Mouse (Mus musculus) stomach, embryonic 14.5 days (tissue): ENCODE data around the gene Anxa1. TPM values are rescaled to one million over a fixed set of nuclear protein-coding genes. Genes with fewer than 3 reads are reported as not detected.
A peak's percentile ranks its signal among the peaks of the same experiment; 100 is the strongest.

Experiments
- ATAC-seq: fragments of 200-750 bp; cut with Nextera tagmentation; 2 replicates; pipeline ENCODE4 v1.8.0; 2017; ENCODE audit warnings: low read depth, moderate TSS enrichment; ENCODE audit not compliant: insufficient number of reproducible peaks, insufficient read depth, low FRiP score
- H3K27ac ChIP-seq: fragments of 300-500 bp; sonication (generic); 2 replicates; pipeline ENCODE4 v1.5.1; 2014; ENCODE audit warnings: mild to moderate bottlenecking, low read length, moderate library complexity, mixed read lengths
- H3K27me3 ChIP-seq: fragments of 300-500 bp; sonication (generic); 2 replicates; pipeline ENCODE4 v1.6.1; 2014; ENCODE audit warnings: low read length, control low read depth, mixed read lengths; ENCODE audit not compliant: control insufficient read depth, insufficient read depth
- H3K36me3 ChIP-seq: fragments of 300-500 bp; sonication (generic); 2 replicates; pipeline ENCODE4 v1.6.1; 2014; ENCODE audit warnings: mild to moderate bottlenecking, control low read depth, low read length, moderate library complexity, mixed read lengths; ENCODE audit not compliant: control insufficient read depth, insufficient read depth
- H3K4me1 ChIP-seq: fragments of 300-500 bp; sonication (generic); 2 replicates; pipeline ENCODE4 v1.6.1; 2014; ENCODE audit warnings: low read length, control low read depth, mixed read lengths; ENCODE audit not compliant: control insufficient read depth, insufficient read depth
- H3K4me2 ChIP-seq: fragments of 300-500 bp; sonication (generic); replicated peaks from 2 replicates; pipeline ENCODE4 v1.6.1; 2014; ENCODE audit warnings: low read depth, low read length, control low read depth
- H3K4me3 ChIP-seq: fragments of 300-500 bp; sonication (generic); 2 replicates; pipeline ENCODE4 v1.5.1; 2014; ENCODE audit warnings: low read depth, low read length, control low read depth
- H3K9ac ChIP-seq: fragments of 300-500 bp; sonication (generic); replicated peaks from 2 replicates; pipeline ENCODE4 v1.6.1; 2014; ENCODE audit warnings: low read depth, mild to moderate bottlenecking, control low read depth, low read length, moderate library complexity, mixed read lengths
- H3K9me3 ChIP-seq: fragments of 300-500 bp; sonication (generic); 2 replicates; pipeline ENCODE4 v1.6.1; 2016; ENCODE audit warnings: low read depth, low read length, control low read depth; ENCODE audit not compliant: control insufficient read depth
- WGBS: fragments of 180-500 bp; shearing (Covaris S2); extraction: QIAGEN DNeasy Blood & Tissue Kit; methylation state at CpG from one replicate; pipeline ENCODE4 v1.1.7; 2014; 5-methylcytosine and 5-hydroxymethylcytosine counted together
- polyA plus RNA-seq: library from polyadenylated mRNA; unstranded; fragments of >200 nt; fragmentation: Nextera tagmentation; extraction: Ambion mirVana; gene quantifications from 2 replicates; pipeline ENCODE4 v1.2.1, GENCODE M21; 2014

Gene Anxa1
- polyA plus RNA-seq, 1 experiment from 2014 or later = 417 TPM

DNA sequence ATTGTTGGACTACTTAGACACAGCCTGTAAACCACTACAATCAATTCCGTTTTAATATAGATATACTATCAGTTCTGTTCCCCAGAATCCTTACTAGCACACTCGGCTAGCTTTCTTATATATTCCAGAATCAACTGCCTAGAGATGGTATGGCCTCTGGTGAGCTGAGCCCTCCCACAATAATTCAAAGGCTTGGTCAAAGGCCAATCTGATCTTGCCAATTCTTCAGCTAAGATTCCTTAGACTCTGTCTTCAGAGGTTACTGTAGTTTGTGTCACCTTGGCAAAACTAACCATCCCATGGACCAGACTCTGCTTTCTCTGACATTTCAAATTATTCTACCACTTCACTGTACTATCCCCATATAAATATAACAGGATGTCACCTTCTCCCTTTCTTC, 25.4 kb downstream of the Anxa1 start:
- no peak for ATAC-seq
- no peaks in the 10 kb centered on the region for H3K36me3 ChIP-seq
- no peak overlapping the region for H3K27ac ChIP-seq
- H3K4me1 ChIP-seq = no peaks in the 10 kb centered on the region
- no peak overlapping the region for H3K4me3 ChIP-seq
- H3K27me3 ChIP-seq = no peaks in the 10 kb centered on the region
- no peak overlapping the region for H3K9ac ChIP-seq
- WGBS = 86% methylated on average over 2 of the region's 2 CpGs
- no peak overlapping the region for H3K4me2 ChIP-seq
- no peaks in the 10 kb centered on the region for H3K9me3 ChIP-seq

DNA sequence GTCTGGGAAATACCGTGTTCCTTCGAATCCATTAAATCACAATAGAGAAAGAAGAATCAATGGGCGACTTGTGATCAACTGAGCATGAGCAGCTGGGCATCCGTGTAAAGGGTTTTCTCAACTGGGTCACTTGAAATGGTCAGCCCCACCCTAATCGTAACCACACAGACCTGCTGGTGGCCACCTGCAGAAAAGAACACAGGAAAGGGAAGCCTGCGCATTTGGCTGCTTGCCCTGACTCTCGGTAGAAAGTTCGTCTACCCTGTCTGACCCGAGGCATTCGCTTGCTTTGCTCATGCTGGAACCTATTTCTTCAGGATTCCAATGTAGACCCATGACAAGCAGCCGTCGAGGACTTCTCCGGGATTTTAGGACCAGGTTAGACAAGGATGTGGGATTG, 25.8 kb downstream of the Anxa1 start:
- H3K9ac ChIP-seq = no peak overlapping the region
- H3K4me1 ChIP-seq = no peaks in the 10 kb centered on the region
- no peak for ATAC-seq
- 90% methylated on average over 13 of the region's 13 CpGs for WGBS
- no peak overlapping the region for H3K4me2 ChIP-seq
- no peaks in the 10 kb centered on the region for H3K27me3 ChIP-seq
- no peak overlapping the region for H3K27ac ChIP-seq
- H3K4me3 ChIP-seq = no peak overlapping the region
- H3K36me3 ChIP-seq = no peaks in the 10 kb centered on the region
- H3K9me3 ChIP-seq = no peaks in the 10 kb centered on the region

DNA sequence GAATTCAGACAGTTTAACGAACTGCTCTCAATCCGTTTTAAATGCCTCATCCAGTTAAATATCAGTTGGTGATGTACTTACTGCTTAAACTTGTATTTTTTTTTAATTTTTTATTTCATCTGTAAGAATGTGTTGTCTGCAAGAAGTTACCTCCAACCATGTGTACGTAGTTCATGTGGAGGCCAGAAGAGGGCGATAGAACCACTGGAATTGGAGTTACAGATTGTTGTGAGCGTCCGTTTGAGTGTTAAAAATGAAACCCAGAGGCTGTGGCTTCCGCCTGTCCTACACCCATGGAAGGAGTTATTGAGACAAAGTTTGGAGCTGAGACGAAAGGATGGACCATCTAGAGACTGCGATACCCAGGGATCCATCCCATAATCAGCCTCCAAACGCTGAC, 27.5 kb downstream of the Anxa1 start:
- no peaks in the 10 kb centered on the region for H3K27me3 ChIP-seq
- no peak for ATAC-seq
- H3K4me2 ChIP-seq = no peak overlapping the region
- no peaks in the 10 kb centered on the region for H3K9me3 ChIP-seq
- no peak overlapping the region for H3K9ac ChIP-seq
- H3K4me1 ChIP-seq = no peaks in the 10 kb centered on the region
- H3K4me3 ChIP-seq = no peak overlapping the region
- WGBS = 69% methylated on average over 10 of the region's 10 CpGs
- no peak overlapping the region for H3K27ac ChIP-seq
- H3K36me3 ChIP-seq = no peaks in the 10 kb centered on the region

DNA sequence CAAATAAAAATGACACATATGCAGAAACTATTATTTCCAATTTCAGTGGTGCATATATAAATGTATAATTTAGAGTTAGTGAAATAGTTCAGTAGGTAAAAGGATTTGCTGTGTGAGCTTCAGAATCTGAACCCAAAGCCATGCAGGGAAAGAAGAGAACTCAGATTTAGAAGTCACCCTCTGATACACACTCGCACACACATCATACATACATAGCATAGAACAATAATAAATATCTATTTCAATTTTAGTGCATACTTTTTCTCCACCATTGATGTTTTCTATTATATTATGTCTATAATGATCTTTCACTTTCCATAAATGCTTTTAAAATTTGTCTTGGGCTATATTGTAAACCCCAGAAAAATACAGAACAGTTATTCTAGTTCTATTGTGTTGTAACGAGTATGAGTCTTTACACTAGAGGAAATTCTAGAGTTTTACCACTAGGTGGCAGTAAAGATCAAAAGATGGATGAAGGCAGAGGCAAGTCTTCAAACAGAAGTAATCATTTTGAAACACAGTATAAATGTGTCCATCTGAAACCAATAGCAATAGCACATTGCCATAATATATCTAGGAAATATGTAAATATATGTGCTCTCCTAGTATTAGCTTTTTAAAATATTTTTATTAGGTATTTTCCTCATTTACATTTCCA, 28.7 kb downstream of the Anxa1 start:
- no peaks in the 10 kb centered on the region for H3K9me3 ChIP-seq
- 45% methylated on average over 2 of the region's 2 CpGs for WGBS
- H3K4me2 ChIP-seq = no peak overlapping the region
- no peak overlapping the region for H3K4me3 ChIP-seq
- no peaks in the 10 kb centered on the region for H3K36me3 ChIP-seq
- H3K9ac ChIP-seq = no peak overlapping the region
- no peak overlapping the region for H3K27ac ChIP-seq
- H3K27me3 ChIP-seq = no peaks in the 10 kb centered on the region
- ATAC-seq = peak; percentile 65; the same call in 1 of the 2 replicates
- no peaks in the 10 kb centered on the region for H3K4me1 ChIP-seq

GRCm38 (mm10) chr19:20358679-20359078, 32.1 kb downstream of the Anxa1 start:
- no peak overlapping the region for H3K9ac ChIP-seq
- H3K4me1 ChIP-seq = no peaks in the 10 kb centered on the region
- H3K27ac ChIP-seq = no peak overlapping the region
- H3K9me3 ChIP-seq = no peaks in the 10 kb centered on the region
- H3K4me2 ChIP-seq = no peak overlapping the region
- no peaks in the 10 kb centered on the region for H3K27me3 ChIP-seq
- H3K4me3 ChIP-seq = no peak overlapping the region
- 69% methylated on average over 5 of the region's 5 CpGs for WGBS
- no peaks in the 10 kb centered on the region for H3K36me3 ChIP-seq
- no peak for ATAC-seq

DNA sequence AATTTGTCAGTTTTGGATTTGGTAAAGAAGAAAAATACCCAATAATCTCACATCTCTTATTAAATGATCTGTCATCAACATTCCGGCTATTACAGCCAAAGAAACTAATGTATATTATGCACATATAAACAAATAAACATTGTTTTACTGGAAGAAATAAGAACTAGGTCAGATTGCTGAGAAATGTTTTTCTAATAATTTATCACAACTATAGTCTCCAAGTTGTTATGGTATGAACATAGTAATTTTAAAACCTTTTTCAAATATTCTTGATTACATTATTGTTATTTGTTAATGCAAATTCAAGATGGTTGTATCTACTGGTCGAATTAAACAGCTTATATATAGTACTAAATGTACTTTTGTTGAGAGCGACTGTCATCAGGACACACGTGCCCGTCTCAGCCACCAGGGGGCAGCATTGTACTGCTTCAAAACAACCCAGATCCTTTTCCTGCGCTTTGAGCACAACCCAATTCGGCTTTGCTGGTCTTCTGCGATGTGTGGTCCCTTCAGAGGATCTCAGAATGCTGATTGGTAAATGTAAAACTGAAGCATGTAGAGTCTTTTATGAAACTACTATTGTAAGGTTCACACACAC, 45.3 kb downstream of the Anxa1 start:
- ATAC-seq = no peak
- WGBS = 13% methylated on average over 8 of the region's 8 CpGs
- H3K27me3 ChIP-seq = no peaks in the 10 kb centered on the region

GRCm38 (mm10) chr19:20344511-20345316, 46.0 kb downstream of the Anxa1 start:
- H3K27ac ChIP-seq = no peak overlapping the region
- no peak overlapping the region; the same call in 1 of the 2 replicates for H3K4me2 ChIP-seq
- no peak for ATAC-seq
- no peak overlapping the region for H3K4me3 ChIP-seq
- no peaks in the 10 kb centered on the region for H3K36me3 ChIP-seq
- H3K4me1 ChIP-seq = no peaks in the 10 kb centered on the region
- no peaks in the 10 kb centered on the region for H3K27me3 ChIP-seq
- H3K9ac ChIP-seq = no peak overlapping the region
- no peaks in the 10 kb centered on the region for H3K9me3 ChIP-seq
- WGBS = 33% methylated on average over 11 of the region's 11 CpGs

More for the DNA sequence above, 45.3 kb downstream of the Anxa1 start:
- no peak overlapping the region for H3K4me3 ChIP-seq
- H3K9ac ChIP-seq = no peak overlapping the region
- no peaks in the 10 kb centered on the region for H3K9me3 ChIP-seq
- H3K4me2 ChIP-seq = no peak overlapping the region
- no peaks in the 10 kb centered on the region for H3K36me3 ChIP-seq
- no peaks in the 10 kb centered on the region for H3K4me1 ChIP-seq
- no peak overlapping the region for H3K27ac ChIP-seq

- H3K4me3 ChIP-seq = no peak overlapping the region
- no peak overlapping the region for H3K4me2 ChIP-seq
- H3K4me1 ChIP-seq = no peaks in the 10 kb centered on the region
- no peak overlapping the region for H3K9ac ChIP-seq
- H3K36me3 ChIP-seq = no peaks in the 10 kb centered on the region
- H3K27me3 ChIP-seq = no peaks in the 10 kb centered on the region
- WGBS = 61% methylated on average over 10 of the region's 10 CpGs
- no peak overlapping the region for H3K27ac ChIP-seq
- ATAC-seq = no peak
- no peaks in the 10 kb centered on the region for H3K9me3 ChIP-seq
Observed at GRCm38 (mm10) chr19:20344052-20344451, 46.7 kb downstream of the Anxa1 start.
